Mouse (Mus musculus): ENCODE data around the gene Rgs3. TPM values are rescaled to one million over a fixed set of nuclear protein-coding genes. Genes with fewer than 3 reads are reported as not detected.

The Rgs3 gene
- total and polyA plus RNA-seq, 3 experiments, result not detected

DNA sequence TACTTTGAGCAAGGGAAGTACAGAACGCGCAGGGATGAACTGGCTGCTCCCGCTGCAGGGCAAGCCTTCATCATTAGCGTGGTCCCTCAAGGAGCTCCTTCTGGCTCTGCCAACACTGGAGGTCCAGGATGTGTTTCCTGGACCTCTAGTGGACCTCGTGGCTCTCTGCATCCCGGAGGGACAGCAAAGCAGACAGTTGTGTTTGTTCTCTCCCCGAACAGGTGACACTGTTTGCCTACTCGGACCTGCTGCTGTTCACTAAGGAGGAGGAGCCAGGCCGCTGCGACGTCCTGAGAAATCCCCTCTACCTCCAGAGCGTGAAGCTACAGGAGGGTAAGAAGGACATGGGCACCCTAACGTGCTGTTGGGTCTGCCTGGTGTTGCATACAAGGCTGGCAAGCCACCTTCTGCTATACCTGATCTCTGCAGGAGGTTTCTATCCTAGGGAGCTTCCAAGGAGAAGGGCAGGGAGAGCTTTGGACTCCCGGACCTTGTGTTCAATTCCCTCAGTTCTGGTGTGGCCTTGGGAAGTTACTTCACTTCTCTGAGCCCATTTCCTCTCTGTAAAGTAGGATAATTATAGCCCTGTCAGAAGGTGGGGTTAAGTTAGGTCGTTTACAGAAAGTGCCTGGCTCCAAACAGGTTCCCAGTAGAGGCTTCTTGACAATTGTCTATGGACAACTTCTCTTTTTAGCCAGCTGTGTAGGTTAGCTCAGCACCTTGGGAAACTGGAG, 81.0 kb downstream of the Rgs3 start:
- no peak overlapping the region for H3K27ac ChIP-seq (ENCODE audit: control insufficient read depth, low read depth, low read length)
- no peaks in the 10 kb centered on the region for H3K4me1 ChIP-seq (ENCODE audit: control insufficient read depth in 1 of 2, insufficient read depth in 2 of 2, low read length in 2 of 2)
- no peaks in the 10 kb centered on the region for H3K36me3 ChIP-seq (ENCODE audit: control insufficient read depth in 1 of 2, insufficient read depth in 2 of 2, low read length in 2 of 2)
- H3K9ac ChIP-seq (ENCODE audit: control insufficient read depth, low read depth, low read length, poor library complexity, severe bottlenecking), result no peak overlapping the region
- no peaks in the 10 kb centered on the region for H3K9me3 ChIP-seq (replicated peaks; ENCODE audit: insufficient read depth, low read length)
- DNase-seq (ENCODE audit: low read depth, low spot score), result no peak
- no peak overlapping the region for H3K4me3 ChIP-seq (ENCODE audit: control insufficient read depth in 1 of 2, insufficient read depth in 1 of 2, low read depth in 2 of 2, low read length in 2 of 2)
- TF ChIP-seq MYC (IDR thresholded peaks at IDR 0.05; ENCODE audit: low read depth, low read length) (no peak), USF1 (IDR thresholded peaks at IDR 0.05; ENCODE audit: low read depth, low read length) (no peak), MAX (IDR thresholded peaks at IDR 0.05; ENCODE audit: low read length) (no peak), RAD21 (IDR thresholded peaks at IDR 0.05; ENCODE audit: low read depth, low read length) (no peak), POLR2AphosphoS5 (IDR thresholded peaks at IDR 0.05; ENCODE audit: borderline replicate concordance, low read depth, low read length) (no peak), TBP (IDR thresholded peaks at IDR 0.05; ENCODE audit: low read depth, low read length) (no peak), MAZ (IDR thresholded peaks at IDR 0.05; ENCODE audit: low read depth, low read length) (no peak), MXI1 (IDR thresholded peaks at IDR 0.05; ENCODE audit: low read depth, low read length) (no peak), TCF12 (IDR thresholded peaks at IDR 0.05; ENCODE audit: low read depth, low read length) (no peak), ZKSCAN1 (IDR thresholded peaks at IDR 0.05; ENCODE audit: low read depth, low read length) (no peak)
- no peaks in the 10 kb centered on the region for H3K79me2 ChIP-seq (ENCODE audit: control insufficient read depth, insufficient read depth, low read length, poor library complexity)
- no peaks in the 10 kb centered on the region for H3K27me3 ChIP-seq (ENCODE audit: control insufficient read depth in 1 of 2, insufficient read depth in 2 of 2, low read length in 2 of 2)

DNA sequence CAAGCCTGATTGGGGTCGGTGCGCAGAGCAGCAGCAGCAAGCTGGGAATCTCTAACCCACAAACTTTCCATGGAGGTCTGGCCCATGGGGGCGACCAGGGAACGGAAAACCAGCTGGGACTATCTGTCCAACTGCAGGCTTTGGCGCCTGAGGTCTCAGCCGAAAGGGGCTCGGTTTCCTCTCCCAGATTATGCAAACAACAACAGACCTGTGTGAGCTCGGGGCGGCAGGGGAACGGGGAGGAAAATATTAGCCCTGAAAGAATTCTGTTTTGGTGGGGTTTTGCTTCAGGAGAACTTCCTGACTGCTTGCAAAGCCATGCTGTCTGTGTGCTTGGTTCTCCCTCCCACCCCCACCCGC, 81.6 kb downstream of the Rgs3 start:
- H3K9me3 ChIP-seq (replicated peaks; ENCODE audit: insufficient read depth, low read length), result no peaks in the 10 kb centered on the region
- H3K9ac ChIP-seq (ENCODE audit: control insufficient read depth, low read depth, low read length, poor library complexity, severe bottlenecking), result no peak overlapping the region
- no peaks in the 10 kb centered on the region for H3K4me1 ChIP-seq (ENCODE audit: control insufficient read depth in 1 of 2, insufficient read depth in 2 of 2, low read length in 2 of 2)
- no peak for DNase-seq (ENCODE audit: low read depth, low spot score)
- no peaks in the 10 kb centered on the region for H3K79me2 ChIP-seq (ENCODE audit: control insufficient read depth, insufficient read depth, low read length, poor library complexity)
- H3K27ac ChIP-seq (ENCODE audit: control insufficient read depth, low read depth, low read length), result no peak overlapping the region
- no peaks in the 10 kb centered on the region for H3K36me3 ChIP-seq (ENCODE audit: control insufficient read depth in 1 of 2, insufficient read depth in 2 of 2, low read length in 2 of 2)
- TF ChIP-seq MEF2A (IDR thresholded peaks at IDR 0.05; ENCODE audit: extremely low read depth, insufficient replicate concordance, low read depth, low read length, poor library complexity, severe bottlenecking), result no peak
- no peak for TF ChIP-seq BHLHE40 (IDR thresholded peaks at IDR 0.05; ENCODE audit: borderline replicate concordance, low read depth, low read length)
- TF ChIP-seq ELF1 (IDR thresholded peaks at IDR 0.05; ENCODE audit: low read depth, low read length), result no peak
- no peak for TF ChIP-seq ZNF384 (IDR thresholded peaks at IDR 0.05; ENCODE audit: low read depth, low read length)
- no peak overlapping the region for H3K4me3 ChIP-seq (ENCODE audit: control insufficient read depth in 1 of 2, insufficient read depth in 1 of 2, low read depth in 2 of 2, low read length in 2 of 2)
- no peaks in the 10 kb centered on the region for H3K27me3 ChIP-seq (ENCODE audit: control insufficient read depth in 1 of 2, insufficient read depth in 2 of 2, low read length in 2 of 2)

- no peaks in the 10 kb centered on the region for H3K79me2 ChIP-seq (ENCODE audit: control insufficient read depth, insufficient read depth, low read length, poor library complexity)
- H3K27ac ChIP-seq (ENCODE audit: control insufficient read depth, low read depth, low read length), result no peak overlapping the region
- no peak overlapping the region for H3K4me3 ChIP-seq (ENCODE audit: control insufficient read depth in 1 of 2, insufficient read depth in 1 of 2, low read depth in 2 of 2, low read length in 2 of 2)
- TF ChIP-seq ELF1 (IDR thresholded peaks at IDR 0.05; ENCODE audit: low read depth, low read length), result no peak
- no peak for TF ChIP-seq MAZ (IDR thresholded peaks at IDR 0.05; ENCODE audit: low read depth, low read length)
- no peak for TF ChIP-seq POLR2AphosphoS2 (IDR thresholded peaks at IDR 0.05; ENCODE audit: low read length)
- TF ChIP-seq ZC3H11A (IDR thresholded peaks at IDR 0.05; ENCODE audit: low read depth, low read length), result no peak
- TF ChIP-seq ETS1 (IDR thresholded peaks at IDR 0.05; ENCODE audit: low read depth, low read length), result no peak
- TF ChIP-seq MXI1 (IDR thresholded peaks at IDR 0.05; ENCODE audit: low read depth, low read length), result no peak
- no peak for TF ChIP-seq CHD2 (IDR thresholded peaks at IDR 0.05; ENCODE audit: low read length)
- no peak for TF ChIP-seq HCFC1 (IDR thresholded peaks at IDR 0.05; ENCODE audit: low read depth, low read length)
- TF ChIP-seq NRF1 (IDR thresholded peaks at IDR 0.05; ENCODE audit: insufficient read depth, low read depth, low read length, poor library complexity, severe bottlenecking), result no peak
- H3K36me3 ChIP-seq (ENCODE audit: control insufficient read depth in 1 of 2, insufficient read depth in 2 of 2, low read length in 2 of 2), result no peaks in the 10 kb centered on the region
- no peaks in the 10 kb centered on the region for H3K9me3 ChIP-seq (replicated peaks; ENCODE audit: insufficient read depth, low read length)
- no peak overlapping the region for H3K9ac ChIP-seq (ENCODE audit: control insufficient read depth, low read depth, low read length, poor library complexity, severe bottlenecking)
- H3K27me3 ChIP-seq (ENCODE audit: control insufficient read depth in 1 of 2, insufficient read depth in 2 of 2, low read length in 2 of 2), result no peaks in the 10 kb centered on the region
- no peaks in the 10 kb centered on the region for H3K4me1 ChIP-seq (ENCODE audit: control insufficient read depth in 1 of 2, insufficient read depth in 2 of 2, low read length in 2 of 2)
- no peak for DNase-seq (ENCODE audit: low read depth, low spot score)
Observed at GRCm38 (mm10) chr4:62641656-62642055, 82.0 kb downstream of the Rgs3 start.
